Mouse (Mus musculus): ENCODE data around the gene Entpd7. TPM values are rescaled to one million over a fixed set of nuclear protein-coding genes. Genes with fewer than 3 reads are reported as not detected.

Gene Entpd7
- 10.3 and 10.5 TPM in 2 replicates for polyA plus RNA-seq (2014; fragmentation: Nextera tagmentation; extraction: Ambion mirVana)

DNA sequence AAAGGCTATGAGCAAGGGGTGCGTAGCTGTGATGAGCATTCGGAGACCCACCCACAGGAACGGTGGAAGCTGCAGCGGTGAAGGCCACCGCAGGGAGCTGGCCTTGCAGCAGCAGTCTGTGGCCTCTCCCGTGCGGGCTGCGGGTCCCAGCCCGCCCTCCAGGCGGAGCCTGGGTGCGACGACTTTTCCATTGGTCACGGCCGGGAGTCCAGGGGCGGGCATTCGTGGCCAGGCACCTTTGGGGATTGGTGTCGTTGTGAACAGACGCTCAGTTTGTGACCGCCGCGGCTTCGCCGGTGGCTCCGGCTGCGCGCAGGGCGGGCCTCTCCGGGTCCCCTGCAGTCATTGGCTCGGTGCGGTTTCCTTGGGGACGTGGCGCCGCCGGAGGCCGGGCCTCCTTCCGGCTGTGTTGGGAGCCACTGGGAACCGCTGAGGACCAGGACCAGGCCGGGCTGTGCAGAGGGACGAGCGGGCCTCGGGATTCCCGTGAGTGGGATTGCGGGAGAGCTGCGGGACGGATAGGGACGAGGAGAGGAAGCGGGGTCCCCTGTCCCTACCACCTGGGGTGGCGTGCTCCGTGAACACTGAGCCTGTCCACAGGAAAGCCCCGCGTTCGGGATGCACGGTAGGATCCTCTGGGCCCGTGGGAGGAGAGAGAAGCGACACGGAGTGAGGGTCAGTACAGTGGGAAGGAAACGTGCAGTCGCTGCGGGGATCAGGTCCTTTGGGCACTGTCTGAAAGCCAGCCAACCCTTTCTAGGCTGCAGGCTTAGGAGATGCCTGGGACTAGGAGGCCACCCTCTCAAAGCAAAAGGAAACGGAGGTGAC lies at the start of gene Entpd7:
TSS of gene Entpd7 (plus strand) at position 254 of the 828 bp plus-strand sequence.
- WGBS: under 1% methylated on average over 60 of the region's 60 CpGs
- Histone ChIP-seq H3K4me2 (ENCODE audit: low read length) (peak within 1 kb of the TSS; percentile 84), H3K4me3 (replicated peaks; ENCODE audit: low read depth, low read length) (peak within 1 kb of the TSS; percentile 61), H3K27ac (replicated peaks; ENCODE audit: low read depth, low read length) (peak within 1 kb of the TSS; percentile 71), H3K9ac (replicated peaks; ENCODE audit: low read length) (peak within 1 kb of the TSS; percentile 87), H3K4me1 (ENCODE audit: control insufficient read depth, insufficient read depth, low read length) (0 out of 2 replicates have a peak, but pooled peaks cover 2% of the 10 kb centered on the region), H3K27me3 (ENCODE audit: control insufficient read depth, insufficient read depth, low read length) (no peaks in the 10 kb centered on the region), H3K9me3 (ENCODE audit: control insufficient read depth, low read length) (no peaks in the 10 kb centered on the region), H3K36me3 (ENCODE audit: control insufficient read depth, insufficient read depth, low read length) (no peaks in the 10 kb centered on the region)
- DNase-seq: peak; percentile 96
- ATAC-seq (ENCODE audit: low FRiP score, low TSS enrichment): peak; percentile 98

DNA sequence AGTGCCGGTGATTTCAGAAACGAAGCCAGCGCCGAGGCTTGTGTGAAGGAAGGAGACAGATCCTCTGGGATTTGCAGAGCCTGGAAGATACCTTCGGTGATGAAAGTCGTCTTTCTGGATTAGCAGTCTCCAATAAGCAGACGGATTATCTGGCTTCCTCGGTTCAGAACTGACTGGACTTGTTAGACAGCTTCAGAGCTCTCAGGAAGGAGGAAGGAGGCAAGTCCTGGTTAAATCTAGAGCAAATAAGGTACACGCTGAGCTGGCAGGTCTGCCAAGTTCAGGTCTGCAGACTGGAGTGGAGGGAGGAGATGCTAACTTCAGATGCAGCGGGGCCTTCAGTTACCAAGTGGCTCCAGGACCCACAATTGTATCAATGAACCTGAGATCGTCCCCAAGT lies 47.6 kb upstream of the Entpd7 start:
- Histone ChIP-seq H3K36me3 (ENCODE audit: control insufficient read depth, insufficient read depth, low read length) (no peaks in the 10 kb centered on the region), H3K4me3 (replicated peaks; ENCODE audit: low read depth, low read length) (no peak overlapping the region), H3K4me1 (ENCODE audit: control insufficient read depth, insufficient read depth, low read length) (no peaks in the 10 kb centered on the region), H3K9ac (replicated peaks; ENCODE audit: low read length) (no peak overlapping the region), H3K27me3 (ENCODE audit: control insufficient read depth, insufficient read depth, low read length) (no peaks in the 10 kb centered on the region), H3K9me3 (ENCODE audit: control insufficient read depth, low read length) (no peaks in the 10 kb centered on the region), H3K27ac (replicated peaks; ENCODE audit: low read depth, low read length) (no peak overlapping the region), H3K4me2 (ENCODE audit: low read length) (no peak overlapping the region)
- 67% methylated on average over 11 of the region's 11 CpGs for WGBS
- ATAC-seq (ENCODE audit: low FRiP score, low TSS enrichment) (no peak), DNase-seq (no peak)

DNA sequence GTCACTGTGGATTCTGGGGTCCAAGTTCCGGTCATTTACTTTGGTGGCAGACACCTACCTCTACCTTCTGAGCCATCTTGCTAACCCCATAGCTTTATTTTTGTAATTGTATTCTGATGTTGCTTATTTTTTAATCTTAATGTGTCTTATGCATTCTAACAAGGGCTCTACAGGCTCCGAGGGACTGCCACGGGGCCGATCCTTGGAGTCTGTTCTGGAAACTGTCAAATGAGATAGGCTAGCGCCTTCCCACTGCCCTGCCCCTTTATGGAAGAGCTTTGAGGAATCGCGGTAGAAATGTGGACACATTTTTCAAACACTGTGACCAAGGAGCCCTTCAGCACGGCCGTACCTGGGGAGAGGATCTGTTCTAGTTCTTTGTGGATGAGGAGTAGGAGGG lies 46.6 kb upstream of the Entpd7 start:
- H3K9me3 ChIP-seq (ENCODE audit: control insufficient read depth, low read length): no peaks in the 10 kb centered on the region
- 86% methylated on average over 9 of the region's 9 CpGs for WGBS
- no peaks in the 10 kb centered on the region for H3K36me3 ChIP-seq (ENCODE audit: control insufficient read depth, insufficient read depth, low read length)
- DNase-seq: no peak
- no peak overlapping the region for H3K9ac ChIP-seq (replicated peaks; ENCODE audit: low read length)
- no peaks in the 10 kb centered on the region for H3K27me3 ChIP-seq (ENCODE audit: control insufficient read depth, insufficient read depth, low read length)
- no peak overlapping the region for H3K4me2 ChIP-seq (ENCODE audit: low read length)
- no peaks in the 10 kb centered on the region for H3K4me1 ChIP-seq (ENCODE audit: control insufficient read depth, insufficient read depth, low read length)
- no peak overlapping the region for H3K27ac ChIP-seq (replicated peaks; ENCODE audit: low read depth, low read length)
- no peak overlapping the region for H3K4me3 ChIP-seq (replicated peaks; ENCODE audit: low read depth, low read length)
- no peak for ATAC-seq (ENCODE audit: low FRiP score, low TSS enrichment)

DNA sequence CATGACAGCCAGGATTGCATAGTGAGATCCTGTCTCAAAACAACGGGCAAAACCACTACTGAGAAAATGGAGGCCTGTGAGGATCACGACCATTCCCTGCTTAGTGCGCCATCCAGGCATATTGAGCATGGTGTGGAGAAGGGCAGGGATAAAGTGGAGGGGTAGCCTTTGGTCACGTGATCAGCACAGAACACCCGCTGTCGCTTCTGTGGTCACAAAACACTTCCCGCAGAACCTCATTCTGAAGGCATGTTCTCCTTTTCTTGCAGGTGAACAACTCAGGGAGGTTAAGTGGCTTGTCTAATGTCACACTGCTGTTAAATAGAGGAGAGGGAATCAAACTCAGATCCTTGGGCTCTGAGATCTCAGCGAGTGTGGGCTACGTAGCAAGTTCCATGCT lies 44.0 kb upstream of the Entpd7 start:
- no peak overlapping the region for H3K4me2 ChIP-seq (ENCODE audit: low read length)
- ATAC-seq (ENCODE audit: low FRiP score, low TSS enrichment): no peak
- no peaks in the 10 kb centered on the region for H3K9me3 ChIP-seq (ENCODE audit: control insufficient read depth, low read length)
- H3K4me1 ChIP-seq (ENCODE audit: control insufficient read depth, insufficient read depth, low read length): no peaks in the 10 kb centered on the region
- H3K36me3 ChIP-seq (ENCODE audit: control insufficient read depth, insufficient read depth, low read length): no peaks in the 10 kb centered on the region
- no peak overlapping the region for H3K9ac ChIP-seq (replicated peaks; ENCODE audit: low read length)
- no peak overlapping the region for H3K4me3 ChIP-seq (replicated peaks; ENCODE audit: low read depth, low read length)
- WGBS: 92% methylated on average over 9 of the region's 9 CpGs
- H3K27ac ChIP-seq (replicated peaks; ENCODE audit: low read depth, low read length): no peak overlapping the region
- H3K27me3 ChIP-seq (ENCODE audit: control insufficient read depth, insufficient read depth, low read length): no peaks in the 10 kb centered on the region
- DNase-seq: no peak

DNA sequence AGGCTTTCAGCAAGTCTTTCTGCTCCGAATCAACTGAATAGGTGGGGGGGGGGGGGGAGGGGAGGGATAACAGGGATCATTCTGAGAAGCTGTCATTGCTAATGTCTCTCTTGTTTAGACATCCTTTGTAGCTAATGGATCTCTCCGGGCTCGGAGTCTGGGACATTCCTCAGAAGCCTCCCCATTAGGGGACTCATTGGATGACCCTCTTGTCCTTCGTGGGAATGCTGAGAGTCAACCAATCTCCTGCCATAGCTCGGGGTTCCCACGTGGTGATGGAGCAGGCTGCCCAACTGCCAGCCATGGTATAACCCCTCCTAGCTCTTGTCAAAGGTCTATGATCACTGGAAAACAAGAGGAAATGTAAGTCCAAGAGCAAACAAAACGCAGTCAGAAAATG lies 42.6 kb upstream of the Entpd7 start:
- ATAC-seq (ENCODE audit: low FRiP score, low TSS enrichment) (no peak), DNase-seq (no peak)
- Histone ChIP-seq H3K9me3 (ENCODE audit: control insufficient read depth, low read length) (no peaks in the 10 kb centered on the region), H3K4me2 (ENCODE audit: low read length) (no peak overlapping the region), H3K9ac (replicated peaks; ENCODE audit: low read length) (no peak overlapping the region), H3K27ac (replicated peaks; ENCODE audit: low read depth, low read length) (no peak overlapping the region), H3K27me3 (ENCODE audit: control insufficient read depth, insufficient read depth, low read length) (no peaks in the 10 kb centered on the region), H3K4me1 (ENCODE audit: control insufficient read depth, insufficient read depth, low read length) (no peaks in the 10 kb centered on the region), H3K36me3 (ENCODE audit: control insufficient read depth, insufficient read depth, low read length) (no peaks in the 10 kb centered on the region), H3K4me3 (replicated peaks; ENCODE audit: low read depth, low read length) (no peak overlapping the region)
- 65% methylated on average over 7 of the region's 7 CpGs for WGBS

DNA sequence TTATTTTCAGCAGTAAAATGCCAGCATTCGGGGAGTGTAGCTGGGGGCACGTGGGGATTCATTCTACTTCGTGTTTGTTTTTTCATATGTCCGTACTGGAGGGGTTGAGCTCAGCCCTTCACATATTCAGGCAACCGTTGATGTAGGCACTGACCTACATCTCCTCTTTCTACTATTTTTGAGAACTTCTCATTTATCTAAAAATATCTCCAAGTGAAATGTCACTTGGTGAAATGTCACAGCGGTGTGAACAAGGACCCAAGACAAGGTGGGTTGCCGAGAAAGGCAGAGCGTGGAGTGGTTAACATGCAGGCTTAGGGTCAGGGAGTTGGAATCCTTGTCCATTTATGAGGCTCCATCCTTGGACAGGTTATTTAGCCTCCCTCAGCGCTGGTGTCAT lies 42.2 kb upstream of the Entpd7 start:
- Histone ChIP-seq H3K4me2 (ENCODE audit: low read length) (no peak overlapping the region), H3K4me1 (ENCODE audit: control insufficient read depth, insufficient read depth, low read length) (no peaks in the 10 kb centered on the region), H3K36me3 (ENCODE audit: control insufficient read depth, insufficient read depth, low read length) (no peaks in the 10 kb centered on the region), H3K27me3 (ENCODE audit: control insufficient read depth, insufficient read depth, low read length) (no peaks in the 10 kb centered on the region), H3K27ac (replicated peaks; ENCODE audit: low read depth, low read length) (no peak overlapping the region), H3K9me3 (ENCODE audit: control insufficient read depth, low read length) (no peaks in the 10 kb centered on the region), H3K4me3 (replicated peaks; ENCODE audit: low read depth, low read length) (no peak overlapping the region), H3K9ac (replicated peaks; ENCODE audit: low read length) (no peak overlapping the region)
- ATAC-seq (ENCODE audit: low FRiP score, low TSS enrichment): no peak
- 94% methylated on average over 9 of the region's 9 CpGs for WGBS
- no peak for DNase-seq

DNA sequence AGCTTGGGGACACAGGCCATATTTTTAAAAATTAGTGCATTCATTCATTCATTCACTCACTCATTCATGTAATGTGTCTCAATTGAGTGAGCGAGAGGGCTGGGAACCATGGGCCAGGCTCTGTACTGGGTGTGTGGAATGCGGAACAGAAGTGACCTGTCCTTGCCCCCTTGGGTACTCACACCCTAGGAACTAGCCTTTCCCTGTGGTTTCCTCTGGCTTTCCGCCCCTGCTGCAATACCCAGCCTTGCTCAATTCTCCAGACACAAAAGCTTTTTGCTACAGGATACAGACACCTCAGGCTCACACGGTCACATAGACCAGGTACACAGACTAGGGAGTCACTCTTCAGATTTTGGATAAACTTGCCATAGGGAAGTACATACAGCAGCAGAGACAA lies 41.1 kb upstream of the Entpd7 start:
- DNase-seq (no peak), ATAC-seq (ENCODE audit: low FRiP score, low TSS enrichment) (no peak)
- Histone ChIP-seq H3K27ac (replicated peaks; ENCODE audit: low read depth, low read length) (no peak overlapping the region), H3K4me1 (ENCODE audit: control insufficient read depth, insufficient read depth, low read length) (no peaks in the 10 kb centered on the region), H3K27me3 (ENCODE audit: control insufficient read depth, insufficient read depth, low read length) (no peaks in the 10 kb centered on the region), H3K36me3 (ENCODE audit: control insufficient read depth, insufficient read depth, low read length) (no peaks in the 10 kb centered on the region), H3K9ac (replicated peaks; ENCODE audit: low read length) (no peak overlapping the region), H3K4me2 (ENCODE audit: low read length) (no peak overlapping the region), H3K9me3 (ENCODE audit: control insufficient read depth, low read length) (no peaks in the 10 kb centered on the region), H3K4me3 (replicated peaks; ENCODE audit: low read depth, low read length) (no peak overlapping the region)
- 93% methylated on average over 4 of the region's 4 CpGs for WGBS

DNA sequence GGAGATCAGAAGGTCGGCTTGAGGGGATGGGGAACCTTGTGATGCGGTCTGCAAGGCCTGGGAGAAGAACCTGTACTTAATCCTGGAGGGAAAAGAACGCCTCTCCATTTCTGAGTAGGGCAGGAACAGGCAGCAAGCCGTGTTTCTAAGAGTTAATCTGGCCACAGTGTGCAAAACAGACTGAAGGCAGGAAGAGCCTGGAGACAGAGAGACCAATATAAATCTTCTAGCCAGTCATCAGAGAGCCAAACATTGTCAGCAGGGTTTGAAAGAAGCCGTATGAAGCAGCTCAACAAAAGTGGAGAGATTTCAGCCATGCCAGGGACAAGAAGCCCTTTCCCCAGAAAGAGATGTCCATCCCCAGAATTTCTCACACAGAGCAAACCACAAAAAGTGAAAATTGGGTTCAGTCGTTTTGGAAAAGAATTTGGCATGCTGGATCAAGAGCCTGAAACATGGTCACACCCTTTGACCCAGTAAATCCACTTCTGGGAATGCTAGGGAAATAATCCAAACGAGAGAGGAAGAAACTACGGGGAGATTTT lies 38.2 kb upstream of the Entpd7 start:
- Histone ChIP-seq H3K9ac (replicated peaks; ENCODE audit: low read length) (no peak overlapping the region), H3K4me3 (replicated peaks; ENCODE audit: low read depth, low read length) (no peak overlapping the region), H3K27me3 (ENCODE audit: control insufficient read depth, insufficient read depth, low read length) (no peaks in the 10 kb centered on the region), H3K4me2 (ENCODE audit: low read length) (no peak overlapping the region), H3K36me3 (ENCODE audit: control insufficient read depth, insufficient read depth, low read length) (no peaks in the 10 kb centered on the region), H3K4me1 (ENCODE audit: control insufficient read depth, insufficient read depth, low read length) (no peaks in the 10 kb centered on the region), H3K27ac (replicated peaks; ENCODE audit: low read depth, low read length) (no peak overlapping the region), H3K9me3 (ENCODE audit: control insufficient read depth, low read length) (no peaks in the 10 kb centered on the region)
- 67% methylated on average over 8 of the region's 8 CpGs for WGBS
- ATAC-seq (ENCODE audit: low FRiP score, low TSS enrichment) (no peak), DNase-seq (no peak)
